Mouse (Mus musculus): ENCODE data around the gene Inpp5f. TPM values are rescaled to one million over a fixed set of nuclear protein-coding genes. Genes with fewer than 3 reads are reported as not detected.
A peak's percentile ranks its signal among the peaks of the same experiment; 100 is the strongest.

Inpp5f gene
- total and polyA plus RNA-seq, 2 experiments from 2014 or later: 288 to 417 TPM

DNA sequence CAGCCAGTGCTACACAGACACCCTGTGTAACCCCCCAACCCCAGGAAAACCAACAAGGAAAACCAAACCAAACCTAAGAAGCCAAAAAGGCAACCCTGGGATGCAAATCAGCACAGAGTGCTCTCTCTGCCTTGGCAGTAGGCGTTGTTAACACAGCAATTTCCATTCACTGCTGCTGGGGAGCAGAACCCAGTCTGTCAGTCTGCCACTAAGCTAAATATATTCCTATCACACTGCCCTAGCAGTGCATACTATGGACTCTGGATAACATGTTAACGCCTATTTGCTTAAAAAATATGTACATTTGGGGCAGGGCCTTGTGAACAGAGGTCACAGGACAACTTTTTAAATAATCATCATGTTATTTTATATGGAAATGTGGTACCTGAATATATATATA is 120.5 kb downstream of the Inpp5f start:
- Histone ChIP-seq H3K27ac (no peak overlapping the region), H3K4me2 (ENCODE audit: low read depth, low read length) (no peak overlapping the region), H3K4me1 (ENCODE audit: insufficient read depth, low read length) (peaks cover 4% of the 10 kb centered on the region; the same call in 1 of the 2 replicates), H3K4me3 (ENCODE audit: low read length) (no peak overlapping the region), H3K27me3 (ENCODE audit: insufficient read depth, low read length) (no peaks in the 10 kb centered on the region), H3K36me3 (ENCODE audit: insufficient read depth, low read length) (no peaks in the 10 kb centered on the region), H3K9me3 (ENCODE audit: low read length) (no peaks in the 10 kb centered on the region), H3K9ac (replicated peaks; ENCODE audit: low read length) (0 out of 2 replicates have a peak overlapping the region, but pooled peaks have one; percentile 21)
- WGBS: 65% methylated on average over 2 of the region's 2 CpGs
- ATAC-seq: no peak
- no peak for TF ChIP-seq CTCF (IDR thresholded peaks at IDR 0.05; ENCODE audit: low read depth)
- no peak for DNase-seq (ENCODE audit: low spot score)

- no peak overlapping the region for H3K27ac ChIP-seq
- no peak for TF ChIP-seq CTCF (IDR thresholded peaks at IDR 0.05; ENCODE audit: low read depth)
- H3K27me3 ChIP-seq (ENCODE audit: insufficient read depth, low read length): no peaks in the 10 kb centered on the region
- DNase-seq (ENCODE audit: low spot score) (no peak), ATAC-seq (no peak)
- H3K4me2 ChIP-seq (ENCODE audit: low read depth, low read length): peak overlapping the region; percentile 71
- peaks cover 14% of the 10 kb centered on the region for H3K4me1 ChIP-seq (ENCODE audit: insufficient read depth, low read length)
- H3K9me3 ChIP-seq (ENCODE audit: low read length): no peaks in the 10 kb centered on the region
- no peak overlapping the region for H3K4me3 ChIP-seq (ENCODE audit: low read length)
- H3K9ac ChIP-seq (replicated peaks; ENCODE audit: low read length): no peak overlapping the region
- WGBS: 78% methylated on average over 5 of the region's 5 CpGs
- H3K36me3 ChIP-seq (ENCODE audit: insufficient read depth, low read length): no peaks in the 10 kb centered on the region
Measured at GRCm38 (mm10) chr7:128738041-128738440, 126.9 kb downstream of the Inpp5f start.

- H3K4me1 ChIP-seq (ENCODE audit: insufficient read depth, low read length): peaks cover 15% of the 10 kb centered on the region
- no peak for ATAC-seq
- DNase-seq (ENCODE audit: low spot score): no peak
- H3K9ac ChIP-seq (replicated peaks; ENCODE audit: low read length): peak overlapping the region; percentile 84
- H3K9me3 ChIP-seq (ENCODE audit: low read length): no peaks in the 10 kb centered on the region
- H3K4me2 ChIP-seq (ENCODE audit: low read depth, low read length): peak overlapping the region; percentile 71
- TF ChIP-seq CTCF (IDR thresholded peaks at IDR 0.05; ENCODE audit: low read depth): no peak
- WGBS: 2% methylated on average over 15 of the region's 15 CpGs
- no peaks in the 10 kb centered on the region for H3K27me3 ChIP-seq (ENCODE audit: insufficient read depth, low read length)
- no peak overlapping the region for H3K27ac ChIP-seq
- H3K36me3 ChIP-seq (ENCODE audit: insufficient read depth, low read length): no peaks in the 10 kb centered on the region
- peak overlapping the region; percentile 86 for H3K4me3 ChIP-seq (ENCODE audit: low read length)
Measured at GRCm38 (mm10) chr7:128739116-128739461, 128.0 kb downstream of the Inpp5f start.

GRCm38 (mm10) chr7:128739462-128740277 is 128.5 kb downstream of the Inpp5f start:
- Histone ChIP-seq H3K4me3 (ENCODE audit: low read length) (peak overlapping the region; percentile 86), H3K4me1 (ENCODE audit: insufficient read depth, low read length) (peaks cover 19% of the 10 kb centered on the region), H3K9me3 (ENCODE audit: low read length) (no peaks in the 10 kb centered on the region), H3K36me3 (ENCODE audit: insufficient read depth, low read length) (no peaks in the 10 kb centered on the region), H3K27ac (peak overlapping the region; percentile 91), H3K4me2 (ENCODE audit: low read depth, low read length) (peak overlapping the region; percentile 71), H3K27me3 (ENCODE audit: insufficient read depth, low read length) (no peaks in the 10 kb centered on the region), H3K9ac (replicated peaks; ENCODE audit: low read length) (peak overlapping the region; percentile 84)
- peak; percentile 25 for ATAC-seq
- WGBS: under 1% methylated on average over 76 of the region's 80 CpGs
- TF ChIP-seq CTCF (IDR thresholded peaks at IDR 0.05; ENCODE audit: low read depth): no peak
- peak; percentile 59 for DNase-seq (ENCODE audit: low spot score)

DNA sequence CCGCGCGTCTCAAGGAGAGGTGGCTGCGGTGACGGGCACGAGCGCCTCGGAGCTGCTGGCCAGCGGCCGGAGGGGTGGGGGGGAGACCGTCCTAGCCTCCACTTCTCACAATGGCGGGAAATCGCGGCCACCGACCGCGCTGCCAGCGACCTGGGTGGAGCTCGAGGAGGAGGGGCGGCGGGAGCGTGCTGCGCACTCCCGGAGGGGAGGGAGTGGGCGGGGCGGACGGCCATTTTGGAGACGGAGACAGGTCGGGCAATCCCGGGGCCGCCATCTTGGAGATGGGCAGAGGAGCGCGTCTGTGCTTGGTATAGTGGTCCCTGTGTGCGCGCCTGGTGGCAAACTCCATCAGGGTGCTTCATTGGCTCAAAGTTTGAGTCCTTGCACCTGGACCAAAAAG is 129.2 kb downstream of the Inpp5f start, which contains the start of gene Mcmbp:
Mcmbp (minus strand) TSS at position 162 of the 400 bp plus-strand sequence.
- Histone ChIP-seq H3K36me3 (ENCODE audit: insufficient read depth, low read length) (no peaks in the 10 kb centered on the region), H3K4me1 (ENCODE audit: insufficient read depth, low read length) (peaks cover 19% of the 10 kb centered on the region), H3K9ac (replicated peaks; ENCODE audit: low read length) (peak within 1 kb of the TSS; percentile 84), H3K4me3 (ENCODE audit: low read length) (peak within 1 kb of the TSS; percentile 86), H3K9me3 (ENCODE audit: low read length) (no peaks in the 10 kb centered on the region), H3K27ac (peak within 1 kb of the TSS; percentile 91), H3K27me3 (ENCODE audit: insufficient read depth, low read length) (no peaks in the 10 kb centered on the region), H3K4me2 (ENCODE audit: low read depth, low read length) (peak within 1 kb of the TSS; percentile 71)
- DNase-seq (ENCODE audit: low spot score): peak; percentile 97
- peak; percentile 87 for ATAC-seq
- TF ChIP-seq CTCF (IDR thresholded peaks at IDR 0.05; ENCODE audit: low read depth): peak; percentile 18; the same call in 1 of the 2 replicates
- under 1% methylated on average over 33 of the region's 35 CpGs for WGBS

DNA sequence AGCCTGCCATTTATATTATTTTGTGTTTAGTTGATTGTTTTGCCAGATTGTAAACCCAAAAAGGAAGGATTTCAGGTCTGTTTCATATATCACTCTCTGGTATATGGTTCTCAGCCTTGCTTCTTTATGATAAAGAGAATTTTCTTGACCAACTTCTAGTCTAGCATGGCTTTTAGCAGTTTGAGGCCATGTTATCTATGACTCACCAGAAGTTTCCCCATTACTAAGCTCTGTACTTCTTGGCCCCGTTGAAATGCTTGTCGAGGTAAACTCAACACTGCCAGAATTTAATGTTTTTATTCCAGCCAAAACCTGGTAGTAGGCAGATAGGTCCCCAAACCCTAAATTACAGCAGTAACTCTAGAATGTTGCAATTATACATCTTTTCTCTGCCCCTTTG is 132.8 kb downstream of the Inpp5f start:
- 58% methylated on average over 2 of the region's 2 CpGs for WGBS
- no peaks in the 10 kb centered on the region for H3K9me3 ChIP-seq (ENCODE audit: low read length)
- DNase-seq (ENCODE audit: low spot score) (no peak), ATAC-seq (no peak)
- H3K4me1 ChIP-seq (ENCODE audit: insufficient read depth, low read length): peaks cover 16% of the 10 kb centered on the region
- peak overlapping the region; percentile 88 for H3K4me2 ChIP-seq (ENCODE audit: low read depth, low read length)
- H3K4me3 ChIP-seq (ENCODE audit: low read length): peak overlapping the region; percentile 71; the same call in 1 of the 2 replicates
- TF ChIP-seq CTCF (IDR thresholded peaks at IDR 0.05; ENCODE audit: low read depth): no peak
- H3K36me3 ChIP-seq (ENCODE audit: insufficient read depth, low read length): no peaks in the 10 kb centered on the region
- no peaks in the 10 kb centered on the region for H3K27me3 ChIP-seq (ENCODE audit: insufficient read depth, low read length)
- H3K27ac ChIP-seq: no peak overlapping the region; the same call in 1 of the 2 replicates
- H3K9ac ChIP-seq (replicated peaks; ENCODE audit: low read length): no peak overlapping the region; the same call in 1 of the 2 replicates

All from hindbrain, postnatal 0 days (tissue).